Mouse (Mus musculus) lung, adult 2 months (tissue): Measurements from ENCODE around the gene Cfap43. TPM values are rescaled to one million over a fixed set of nuclear protein-coding genes. Genes with fewer than 3 reads are reported as not detected.

ENCODE experiments used
- DNase-seq: peaks from one replicate; pipeline ENCODE4 v3.0.0; 2022
- H3K4me1 ChIP-seq: fragments of 200-500 bp; 2 replicates; pipeline ENCODE4 v1.6.1; 2011; ENCODE audit warnings: low read length; ENCODE audit not compliant: control insufficient read depth, insufficient read depth
- H3K4me3 ChIP-seq: fragments of 200-500 bp; replicated peaks from 2 replicates; pipeline ENCODE3; 2011; ENCODE audit warnings: low read depth, mild to moderate bottlenecking, control low read depth, low read length; ENCODE audit errors: extremely low read depth
- CTCF ChIP-seq: fragments of 200-500 bp; IDR thresholded peaks from 2 replicates; pipeline ENCODE4 v1.5.1; 2011; ENCODE audit warnings: mild to moderate bottlenecking, low read length, control low read depth; ENCODE audit not compliant: insufficient read depth
- POLR2A ChIP-seq: fragments of 200-500 bp; IDR thresholded peaks from 2 replicates; pipeline ENCODE4 v1.6.1; 2011; ENCODE audit warnings: low read depth, mild to moderate bottlenecking, control low read depth, low read length, borderline replicate concordance; ENCODE audit errors: extremely low read depth
- WGBS: fragments of 180-500 bp; shearing (Covaris S2); methylation state at CpG from one replicate; pipeline ENCODE4 v1.1.7; 2018; 5-methylcytosine and 5-hydroxymethylcytosine counted together
- polyA plus RNA-seq: library from polyadenylated mRNA; depleted of rRNA; stranded (reverse); fragments of >200 nt; gene quantifications from 2 replicates; pipeline ENCODE4 v1.2.3, GENCODE M21; 2012

Gene Cfap43
- polyA plus RNA-seq, 1 experiment = 7.1 TPM

DNA sequence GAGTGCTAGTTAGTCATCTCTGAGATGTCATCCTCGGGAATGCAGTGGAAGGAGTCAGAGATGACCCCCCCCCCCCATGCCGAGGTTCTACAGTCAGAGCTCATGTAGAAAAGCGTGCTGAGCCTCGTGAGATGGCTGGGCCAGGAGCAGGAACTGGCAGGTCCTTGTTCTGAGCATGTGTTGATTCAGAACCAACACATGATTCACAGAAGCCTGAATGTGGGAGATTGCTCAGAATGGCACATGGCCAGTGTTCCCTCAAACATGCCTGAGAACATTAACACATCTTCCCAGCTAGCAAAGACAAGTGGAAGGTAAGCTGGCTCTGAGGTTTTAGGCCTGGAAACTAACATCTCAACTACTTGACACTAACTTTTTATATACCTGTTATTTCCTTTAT, 208.7 kb downstream of the Cfap43 start:
- H3K4me1 ChIP-seq = no peaks in the 10 kb centered on the region
- no peak for TF ChIP-seq POLR2A
- TF ChIP-seq CTCF = no peak
- no peak overlapping the region for H3K4me3 ChIP-seq
- DNase-seq = no peak
- 79% methylated on average over 4 of the region's 4 CpGs for WGBS

DNA sequence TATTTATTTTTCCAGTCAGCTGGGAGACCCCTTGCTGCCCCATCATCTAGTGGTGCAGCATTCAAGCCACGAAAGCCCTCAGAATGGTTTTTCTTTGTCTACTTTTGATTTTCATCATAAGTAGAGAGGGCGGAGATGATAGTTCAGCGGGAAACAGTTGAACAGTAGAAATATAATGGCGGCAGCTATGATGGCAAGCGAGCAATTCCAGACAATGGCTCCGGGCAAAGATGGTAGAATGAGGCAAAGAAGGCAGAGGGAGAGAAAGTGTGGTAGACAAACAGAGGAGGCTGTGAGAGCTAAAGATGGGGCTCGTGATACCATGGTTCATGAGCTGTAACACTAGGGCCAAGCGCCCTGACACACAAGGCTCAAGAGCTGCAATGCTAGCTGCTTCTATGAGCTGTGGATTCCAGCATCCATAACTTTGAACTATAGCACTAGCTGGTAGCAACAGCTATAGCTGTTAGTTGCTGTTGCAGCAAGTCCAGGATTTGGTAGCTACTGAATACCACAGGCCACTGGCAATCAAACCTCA, 213.2 kb downstream of the Cfap43 start:
- DNase-seq = no peak
- Histone ChIP-seq H3K4me1 (no peaks in the 10 kb centered on the region), H3K4me3 (no peak overlapping the region)
- WGBS = 90% methylated on average over 8 of the region's 8 CpGs
- no peak for TF ChIP-seq POLR2A
- TF ChIP-seq CTCF = no peak

DNA sequence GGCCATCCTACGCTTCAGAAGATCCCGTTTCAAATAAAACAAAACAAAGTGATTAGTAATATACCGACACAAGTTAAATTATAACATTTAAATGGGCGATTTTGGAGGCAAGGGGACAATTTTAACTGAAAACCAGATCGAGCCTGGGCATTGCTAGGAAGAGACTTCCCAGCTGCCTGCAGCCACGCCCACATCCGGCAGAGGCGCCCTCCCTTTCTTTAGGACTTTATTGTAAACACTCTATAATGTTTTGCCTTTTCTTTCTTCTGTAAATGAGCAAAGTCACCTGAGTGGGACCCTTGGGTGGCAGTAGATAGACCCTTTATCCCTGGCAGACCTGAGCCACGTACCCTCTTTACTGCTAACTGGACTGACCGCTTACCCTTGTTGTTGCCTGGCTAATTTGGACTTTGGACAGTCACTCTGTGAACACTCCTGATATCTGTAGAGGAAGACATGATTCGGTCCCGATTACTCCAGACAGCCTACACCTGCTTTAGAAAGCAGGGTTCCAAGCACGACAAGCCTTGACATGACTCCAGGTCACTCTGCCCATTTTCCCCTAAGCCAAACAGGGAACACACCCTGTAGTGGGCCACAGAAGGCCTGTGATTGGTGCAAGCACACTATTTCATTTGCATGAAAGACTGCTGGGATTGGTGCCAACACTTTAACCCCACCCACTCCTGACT, 213.9 kb downstream of the Cfap43 start:
- WGBS = 61% methylated on average over 13 of the region's 13 CpGs
- Histone ChIP-seq H3K4me1 (no peaks in the 10 kb centered on the region), H3K4me3 (no peak overlapping the region)
- DNase-seq = no peak
- TF ChIP-seq POLR2A (no peak), CTCF (no peak)

- DNase-seq = no peak
- TF ChIP-seq POLR2A (no peak), CTCF (no peak)
- no peak overlapping the region for H3K4me3 ChIP-seq
- H3K4me1 ChIP-seq = no peaks in the 10 kb centered on the region
- 86% methylated on average over 8 of the region's 8 CpGs for WGBS
These were observed 218.6 kb downstream of the Cfap43 start for GRCm38 (mm10) chr19:47700509-47700908.

DNA sequence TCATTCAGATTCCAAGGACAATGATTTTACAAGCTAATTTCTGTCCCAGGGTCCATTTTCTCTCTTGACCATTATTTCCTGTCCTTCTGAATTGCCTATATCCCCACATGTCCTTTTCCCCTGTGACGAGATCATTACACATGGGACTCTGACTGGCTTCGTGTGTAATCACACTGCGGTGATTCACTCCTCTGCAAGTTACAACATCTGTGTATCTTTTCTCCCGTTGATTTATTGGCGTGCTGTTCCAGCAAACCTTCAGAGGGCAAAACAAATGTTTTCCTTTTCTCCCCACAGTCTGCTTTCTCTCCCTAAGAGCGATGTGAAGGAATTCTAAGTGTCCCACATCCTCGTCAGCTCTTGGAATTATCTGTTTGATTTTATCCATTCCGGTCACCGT, 219.3 kb downstream of the Cfap43 start:
- H3K4me3 ChIP-seq = no peak overlapping the region
- H3K4me1 ChIP-seq = no peaks in the 10 kb centered on the region
- TF ChIP-seq POLR2A (no peak), CTCF (no peak)
- 45% methylated on average over 9 of the region's 9 CpGs for WGBS
- DNase-seq = no peak

- WGBS = 75% methylated on average over 9 of the region's 9 CpGs
- DNase-seq = no peak
- TF ChIP-seq POLR2A (no peak), CTCF (no peak)
- Histone ChIP-seq H3K4me1 (no peaks in the 10 kb centered on the region), H3K4me3 (no peak overlapping the region)
These were observed 220.8 kb downstream of the Cfap43 start for GRCm38 (mm10) chr19:47698266-47698665.

- H3K4me3 ChIP-seq = no peak overlapping the region
- H3K4me1 ChIP-seq = no peaks in the 10 kb centered on the region
- WGBS = 68% methylated on average over 11 of the region's 11 CpGs
- DNase-seq = no peak
- TF ChIP-seq CTCF = no peak
- no peak for TF ChIP-seq POLR2A
These were observed 222.0 kb downstream of the Cfap43 start for GRCm38 (mm10) chr19:47697067-47697466.

- no peak for DNase-seq
- TF ChIP-seq CTCF (no peak), POLR2A (no peak)
- Histone ChIP-seq H3K4me1 (no peaks in the 10 kb centered on the region), H3K4me3 (no peak overlapping the region)
- 93% methylated on average over 8 of the region's 8 CpGs for WGBS
These were observed 222.7 kb downstream of the Cfap43 start for GRCm38 (mm10) chr19:47696411-47696810.

GRCm38 (mm10) chr19:47695725-47696124, 223.4 kb downstream of the Cfap43 start:
- DNase-seq = no peak
- no peak for TF ChIP-seq CTCF
- TF ChIP-seq POLR2A = no peak
- 66% methylated on average over 6 of the region's 6 CpGs for WGBS
- Histone ChIP-seq H3K4me1 (no peaks in the 10 kb centered on the region), H3K4me3 (no peak overlapping the region)

DNA sequence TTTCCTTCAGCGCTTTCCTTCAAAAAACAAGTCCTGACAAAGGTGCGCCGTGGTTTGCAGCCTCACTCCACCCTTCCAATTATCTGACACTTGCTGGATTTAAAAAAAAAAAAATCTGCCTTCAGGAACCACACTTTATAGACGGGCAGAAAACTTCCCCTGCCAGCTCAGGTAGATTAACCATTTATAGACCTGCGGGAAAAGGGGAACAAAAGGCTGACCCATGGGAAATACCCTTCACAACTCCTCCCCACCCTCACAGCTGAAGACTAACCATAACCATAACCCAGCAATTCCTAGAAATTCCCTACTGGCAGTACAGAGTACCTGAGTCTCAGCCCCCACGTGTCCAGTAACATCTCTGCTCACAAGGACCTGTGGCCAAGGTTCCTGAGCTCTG, 227.1 kb downstream of the Cfap43 start, which contains the start of gene Col17a1:
Gene Col17a1, minus strand, starts transcription at position 101 of the 400 bp plus-strand sequence.
- WGBS = 61% methylated on average over 6 of the region's 6 CpGs

More for the DNA sequence above, 227.1 kb downstream of the Cfap43 start, which contains the start of gene Col17a1:
- Histone ChIP-seq H3K4me1 (no peaks in the 10 kb centered on the region), H3K4me3 (no peak within 1 kb of the TSS)
- DNase-seq = no peak
- no peak for TF ChIP-seq CTCF
- no peak for TF ChIP-seq POLR2A
